Mouse (Mus musculus) inflammation-experienced regulatory T-cells, adult 6 months (primary cell): Measurements from ENCODE around the gene Lsm7. TPM values are rescaled to one million over a fixed set of nuclear protein-coding genes. Genes with fewer than 3 reads are reported as not detected.
A peak's percentile ranks its signal among the peaks of the same experiment; 100 is the strongest.

Source experiments
- ATAC-seq: one replicate; pipeline ENCODE4 v1.8.0; 2017
- polyA plus RNA-seq, 3 experiments: library from polyadenylated mRNA; unstranded; fragments of 100-300 nt; shearing (Covaris generic); gene quantifications; one replicate each; pipeline ENCODE4 v1.2.1; 2017

Lsm7 gene
- polyA plus RNA-seq: 100 to 1,000 TPM; 144 to 210 (median 202) TPM

- ATAC-seq: peak; percentile 84
Measured at GRCm38 (mm10) chr10:80854913-80855748, at the start of gene Lsm7, which contains the start of gene Sppl2b. Gene Lsm7, minus strand, starts transcription at chr10:80855209. Gene Sppl2b, plus strand, starts transcription at chr10:80855275.

GRCm38 (mm10) chr10:80904709-80905108 lies 49.7 kb upstream of the Lsm7 start:
- no peak for ATAC-seq

GRCm38 (mm10) chr10:80904004-80904693 lies 49.1 kb upstream of the Lsm7 start:
- no peak for ATAC-seq

- no peak for ATAC-seq
Measured at GRCm38 (mm10) chr10:80903282-80903681, 48.3 kb upstream of the Lsm7 start.

- no peak for ATAC-seq
Measured at GRCm38 (mm10) chr10:80902273-80902940, 47.4 kb upstream of the Lsm7 start.

- ATAC-seq: no peak
Measured at GRCm38 (mm10) chr10:80901409-80902272, 46.6 kb upstream of the Lsm7 start.

GRCm38 (mm10) chr10:80900318-80901247 lies 45.6 kb upstream of the Lsm7 start, which contains the start of gene Timm13:
Gene Timm13, minus strand, starts transcription at chr10:80900969.
- ATAC-seq: peak; percentile 98

- no peak for ATAC-seq
Measured at GRCm38 (mm10) chr10:80899591-80900317, 44.7 kb upstream of the Lsm7 start.

- ATAC-seq: no peak
Measured at GRCm38 (mm10) chr10:80899074-80899473, 44.1 kb upstream of the Lsm7 start.

GRCm38 (mm10) chr10:80897861-80898510 lies 43.0 kb upstream of the Lsm7 start:
- no peak for ATAC-seq

- ATAC-seq: no peak
Measured at GRCm38 (mm10) chr10:80896581-80897485, 41.8 kb upstream of the Lsm7 start.

- no peak for ATAC-seq
Measured at GRCm38 (mm10) chr10:80895697-80896096, 40.7 kb upstream of the Lsm7 start.

- no peak for ATAC-seq
Measured at GRCm38 (mm10) chr10:80895100-80895499, 40.1 kb upstream of the Lsm7 start.

- no peak for ATAC-seq
Measured at GRCm38 (mm10) chr10:80887181-80887580, 32.2 kb upstream of the Lsm7 start.

GRCm38 (mm10) chr10:80881301-80881700 lies 26.3 kb upstream of the Lsm7 start:
- no peak for ATAC-seq

GRCm38 (mm10) chr10:80880901-80881300 lies 25.9 kb upstream of the Lsm7 start:
- no peak for ATAC-seq

GRCm38 (mm10) chr10:80880131-80880641 lies 25.2 kb upstream of the Lsm7 start:
- ATAC-seq: peak; percentile 69

- ATAC-seq: no peak
Measured at GRCm38 (mm10) chr10:80876594-80876993, 21.6 kb upstream of the Lsm7 start.
